Mouse (Mus musculus) lung, embryonic 15.5 days (tissue): ENCODE measurements around the gene Spen. TPM values are rescaled to one million over a fixed set of nuclear protein-coding genes. Genes with fewer than 3 reads are reported as not detected.

Experiments used
- ATAC-seq: fragments of 200-750 bp; cut with Nextera tagmentation; 2 replicates; pipeline ENCODE4 v1.8.0; 2017; ENCODE audit warnings: moderate number of reproducible peaks, borderline replicate concordance; ENCODE audit not compliant: low FRiP score, low TSS enrichment; ENCODE audit errors: extremely low read depth
- H3K27ac ChIP-seq: fragments of 300-500 bp; sonication (generic); 2 replicates; pipeline ENCODE4 v1.5.1; 2015; ENCODE audit warnings: moderate library complexity, mild to moderate bottlenecking, inconsistent platforms
- H3K27me3 ChIP-seq: fragments of 300-500 bp; sonication (generic); 2 replicates; pipeline ENCODE4 v1.6.1; 2015; ENCODE audit warnings: inconsistent platforms
- H3K36me3 ChIP-seq: fragments of 300-500 bp; sonication (generic); 2 replicates; pipeline ENCODE4 v1.6.1; 2015; ENCODE audit warnings: inconsistent platforms
- H3K4me1 ChIP-seq: fragments of 300-500 bp; sonication (generic); 2 replicates; pipeline ENCODE4 v1.6.1; 2015; ENCODE audit warnings: inconsistent platforms
- H3K4me2 ChIP-seq: fragments of 300-500 bp; sonication (generic); 2 replicates; pipeline ENCODE4 v1.6.1; 2015; ENCODE audit warnings: inconsistent platforms, mild to moderate bottlenecking, moderate library complexity
- H3K4me3 ChIP-seq: fragments of 300-500 bp; sonication (generic); 2 replicates; pipeline ENCODE4 v1.5.1; 2015; ENCODE audit warnings: mild to moderate bottlenecking, inconsistent platforms
- H3K9ac ChIP-seq: fragments of 300-500 bp; sonication (generic); 2 replicates; pipeline ENCODE4 v1.6.1; 2015; ENCODE audit warnings: inconsistent platforms
- H3K9me3 ChIP-seq: fragments of 300-500 bp; sonication (generic); 2 replicates; pipeline ENCODE4 v1.6.1; 2016; ENCODE audit warnings: inconsistent platforms
- WGBS: fragments of 180-500 bp; shearing (Covaris S2); methylation state at CpG from one replicate; pipeline ENCODE4 v1.1.7; 2015; 5-methylcytosine and 5-hydroxymethylcytosine counted together
- polyA plus RNA-seq: library from polyadenylated mRNA; unstranded; fragments of >200 nt; fragmentation: Nextera tagmentation; extraction: Ambion mirVana; gene quantifications from 2 replicates; pipeline ENCODE4 v1.2.1, GENCODE M21; 2015

The Spen gene
- polyA plus RNA-seq, 1 experiment from 2014 or later, result 10.3 TPM

- Histone ChIP-seq H3K27me3 (no peaks in the 10 kb centered on the region), H3K4me2 (no peak overlapping the region), H3K4me1 (peaks cover 17% of the 10 kb centered on the region), H3K9ac (no peak overlapping the region), H3K9me3 (no peaks in the 10 kb centered on the region), H3K4me3 (no peak overlapping the region), H3K36me3 (no peaks in the 10 kb centered on the region), H3K27ac (no peak overlapping the region)
- 62% methylated on average over 3 of the region's 3 CpGs for WGBS
- ATAC-seq, result no peak
These were observed 2.4 kb upstream of the Spen start for GRCm38 (mm10) chr4:141540844-141541243.

- 28% methylated on average over 12 of the region's 12 CpGs for WGBS
- H3K9ac ChIP-seq, result peak overlapping the region; percentile 61
- no peak for ATAC-seq
These were observed 893 bp upstream of the Spen start for GRCm38 (mm10) chr4:141539213-141539767.

DNA sequence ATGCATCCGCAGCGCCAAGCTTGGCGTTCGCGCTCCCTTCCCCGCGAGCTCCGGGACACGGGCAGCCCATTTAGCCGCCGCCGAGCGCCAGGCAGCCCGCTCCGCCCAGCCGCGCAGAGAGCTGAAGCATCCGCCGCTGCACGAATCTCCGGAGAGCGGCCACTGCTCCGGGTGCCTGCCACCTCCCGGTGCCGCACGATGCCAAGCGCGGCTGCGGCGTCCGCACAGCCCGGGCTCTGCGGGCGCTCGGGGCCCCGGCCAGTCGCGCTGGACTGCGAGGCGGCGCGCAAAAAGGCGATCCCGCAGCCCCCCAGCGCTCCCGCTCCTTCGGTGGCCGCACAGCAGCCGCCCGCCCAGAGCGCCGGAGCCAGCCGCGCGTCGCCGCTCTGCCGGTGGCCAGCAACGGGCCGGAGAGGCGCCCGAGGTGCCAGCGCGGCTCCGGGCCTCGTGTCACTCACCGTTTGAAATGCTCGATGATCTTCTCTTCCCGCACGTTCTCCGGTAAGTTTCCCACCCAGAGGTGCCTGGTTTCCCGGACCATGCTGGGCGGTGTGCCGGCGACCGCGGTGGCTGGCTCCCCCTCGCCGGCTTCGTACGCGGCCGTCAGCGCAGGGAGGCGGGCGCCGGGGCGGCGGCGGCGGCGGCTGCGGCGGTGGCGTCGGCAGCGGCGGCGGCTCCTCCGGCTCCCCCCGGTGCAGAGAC is 540 bp downstream of the Spen start:
- under 1% methylated on average over 81 of the region's 101 CpGs for WGBS
- peak overlapping the region; percentile 91 for H3K4me2 ChIP-seq
- H3K9ac ChIP-seq, result peak overlapping the region; percentile 97
- ATAC-seq, result peak; percentile 3; the same call in 1 of the 2 replicates
- no peaks in the 10 kb centered on the region for H3K27me3 ChIP-seq
- H3K27ac ChIP-seq, result peak overlapping the region; percentile 99
- H3K9me3 ChIP-seq, result no peaks in the 10 kb centered on the region
- no peaks in the 10 kb centered on the region for H3K36me3 ChIP-seq
- H3K4me3 ChIP-seq, result peak overlapping the region; percentile 94
- peaks cover 32% of the 10 kb centered on the region for H3K4me1 ChIP-seq

More at GRCm38 (mm10) chr4:141539213-141539767, 893 bp upstream of the Spen start:
- peaks cover 25% of the 10 kb centered on the region for H3K4me1 ChIP-seq
- no peaks in the 10 kb centered on the region for H3K27me3 ChIP-seq
- no peaks in the 10 kb centered on the region for H3K9me3 ChIP-seq
- peak overlapping the region; percentile 91 for H3K4me2 ChIP-seq
- H3K36me3 ChIP-seq, result no peaks in the 10 kb centered on the region
- peak overlapping the region; percentile 94 for H3K4me3 ChIP-seq
- H3K27ac ChIP-seq, result peak overlapping the region; percentile 99

GRCm38 (mm10) chr4:141537226-141537610 is 1.2 kb downstream of the Spen start:
- Histone ChIP-seq H3K4me1 (peaks cover 32% of the 10 kb centered on the region), H3K4me3 (peak overlapping the region; percentile 94), H3K9me3 (no peaks in the 10 kb centered on the region), H3K27ac (peak overlapping the region; percentile 99), H3K9ac (peak overlapping the region; percentile 97), H3K4me2 (peak overlapping the region; percentile 91), H3K36me3 (no peaks in the 10 kb centered on the region), H3K27me3 (no peaks in the 10 kb centered on the region)
- WGBS, result under 1% methylated on average over 14 of the region's 14 CpGs
- no peak for ATAC-seq

- H3K4me2 ChIP-seq, result peak overlapping the region; percentile 91
- H3K27ac ChIP-seq, result peak overlapping the region; percentile 99
- under 1% methylated on average over 61 of the region's 61 CpGs for WGBS
- peaks cover 32% of the 10 kb centered on the region for H3K4me1 ChIP-seq
- H3K4me3 ChIP-seq, result peak overlapping the region; percentile 94
- ATAC-seq, result peak; percentile 25; the same call in 1 of the 2 replicates
- H3K9me3 ChIP-seq, result no peaks in the 10 kb centered on the region
- H3K36me3 ChIP-seq, result no peaks in the 10 kb centered on the region
- H3K9ac ChIP-seq, result peak overlapping the region; percentile 97
- H3K27me3 ChIP-seq, result no peaks in the 10 kb centered on the region
These were observed 1.8 kb downstream of the Spen start for GRCm38 (mm10) chr4:141536291-141537225.

GRCm38 (mm10) chr4:141534947-141535680 is 3.3 kb downstream of the Spen start:
- H3K27me3 ChIP-seq, result no peaks in the 10 kb centered on the region
- peaks cover 32% of the 10 kb centered on the region for H3K4me1 ChIP-seq
- H3K9ac ChIP-seq, result no peak overlapping the region
- no peaks in the 10 kb centered on the region for H3K9me3 ChIP-seq
- peak overlapping the region; percentile 35; the same call in 1 of the 2 replicates for H3K27ac ChIP-seq
- no peak for ATAC-seq
- peak overlapping the region; percentile 91 for H3K4me2 ChIP-seq
- WGBS, result 30% methylated on average over 10 of the region's 11 CpGs
- H3K36me3 ChIP-seq, result no peaks in the 10 kb centered on the region
- peak overlapping the region; percentile 94; the same call in 1 of the 2 replicates for H3K4me3 ChIP-seq

GRCm38 (mm10) chr4:141530979-141531378 is 7.4 kb downstream of the Spen start:
- Histone ChIP-seq H3K4me2 (no peak overlapping the region), H3K4me1 (peaks cover 33% of the 10 kb centered on the region), H3K4me3 (no peak overlapping the region), H3K9me3 (no peaks in the 10 kb centered on the region), H3K27me3 (no peaks in the 10 kb centered on the region), H3K27ac (no peak overlapping the region), H3K9ac (no peak overlapping the region), H3K36me3 (no peaks in the 10 kb centered on the region)
- no peak for ATAC-seq
- WGBS, result 75% methylated on average over 15 of the region's 15 CpGs

- no peak overlapping the region for H3K4me2 ChIP-seq
- ATAC-seq, result no peak
- H3K9me3 ChIP-seq, result no peaks in the 10 kb centered on the region
- H3K4me1 ChIP-seq, result peaks cover 23% of the 10 kb centered on the region
- H3K27ac ChIP-seq, result no peak overlapping the region
- no peak overlapping the region for H3K4me3 ChIP-seq
- H3K27me3 ChIP-seq, result no peaks in the 10 kb centered on the region
- H3K9ac ChIP-seq, result no peak overlapping the region
- H3K36me3 ChIP-seq, result no peaks in the 10 kb centered on the region
- WGBS, result 87% methylated on average over 11 of the region's 11 CpGs
These were observed 9.5 kb downstream of the Spen start for GRCm38 (mm10) chr4:141528938-141529337.

DNA sequence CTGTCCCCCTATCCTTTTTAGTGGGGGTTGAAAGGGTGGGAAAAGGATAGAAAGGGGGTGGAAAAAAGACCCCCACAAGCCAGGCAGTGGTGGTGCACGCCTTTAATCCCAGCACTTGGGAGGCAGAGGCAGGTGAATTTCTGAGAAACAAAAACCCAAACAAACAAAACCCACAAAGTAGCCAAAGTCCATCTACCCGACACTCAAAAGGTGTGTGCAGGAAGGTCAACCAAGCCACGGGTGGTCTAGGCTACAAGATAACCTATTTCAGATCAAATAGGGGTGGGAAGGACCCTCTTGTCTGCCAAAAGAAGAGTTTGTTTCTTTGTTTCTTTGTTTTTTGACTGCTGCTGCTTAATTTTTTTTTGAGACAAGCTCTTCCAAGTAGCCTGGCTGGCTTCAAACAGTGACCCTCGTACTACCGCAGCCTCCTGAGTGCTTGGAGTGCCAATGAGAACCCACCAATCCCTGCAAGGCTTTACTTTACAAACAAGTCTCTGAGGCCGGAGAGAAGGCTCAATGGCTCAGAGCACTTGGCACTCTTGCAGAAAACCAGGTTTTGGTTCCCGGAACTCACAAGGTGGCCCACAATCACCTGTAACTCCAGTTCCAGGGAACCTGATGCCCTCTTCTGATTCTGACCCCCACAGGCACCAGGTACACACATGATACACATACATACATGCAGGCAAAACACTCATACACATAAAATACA is 11.3 kb downstream of the Spen start:
- H3K4me3 ChIP-seq, result no peak overlapping the region
- no peaks in the 10 kb centered on the region for H3K27me3 ChIP-seq
- H3K4me2 ChIP-seq, result no peak overlapping the region
- no peaks in the 10 kb centered on the region for H3K9me3 ChIP-seq
- H3K36me3 ChIP-seq, result peaks cover 4% of the 10 kb centered on the region
- peak overlapping the region; percentile 1; the same call in 1 of the 2 replicates for H3K27ac ChIP-seq
- WGBS, result 46% methylated on average over 7 of the region's 7 CpGs
- ATAC-seq, result no peak
- H3K4me1 ChIP-seq, result peaks cover 23% of the 10 kb centered on the region
- no peak overlapping the region for H3K9ac ChIP-seq

DNA sequence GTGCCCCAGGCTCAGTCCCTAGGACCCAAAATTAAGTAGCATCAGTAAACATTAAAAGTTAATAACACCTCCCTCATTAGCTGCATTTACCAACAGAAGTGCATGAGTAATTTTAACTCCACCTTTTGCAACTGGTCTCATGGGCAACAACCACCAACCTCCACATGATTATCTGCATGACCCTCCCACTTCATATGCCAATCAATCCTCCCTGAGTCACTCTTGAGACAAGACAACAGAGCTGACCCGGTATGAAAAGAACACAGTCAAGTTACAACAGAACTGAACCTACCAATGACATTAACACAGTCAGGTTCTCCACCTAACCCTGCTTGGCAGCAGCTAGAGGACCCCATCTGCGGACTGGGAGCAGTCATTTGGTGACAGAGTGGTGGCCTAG is 12.5 kb downstream of the Spen start:
- Histone ChIP-seq H3K27ac (no peak overlapping the region), H3K4me3 (no peak overlapping the region), H3K9me3 (no peaks in the 10 kb centered on the region), H3K36me3 (peaks cover 15% of the 10 kb centered on the region), H3K4me2 (no peak overlapping the region), H3K27me3 (no peaks in the 10 kb centered on the region), H3K4me1 (peaks cover 23% of the 10 kb centered on the region), H3K9ac (no peak overlapping the region)
- WGBS, result 71% methylated on average over 2 of the region's 2 CpGs
- ATAC-seq, result no peak

GRCm38 (mm10) chr4:141524658-141525057 is 13.7 kb downstream of the Spen start:
- ATAC-seq, result no peak
- H3K27ac ChIP-seq, result no peak overlapping the region
- H3K4me1 ChIP-seq, result peaks cover 23% of the 10 kb centered on the region
- no peak overlapping the region for H3K4me2 ChIP-seq
- no peak overlapping the region for H3K9ac ChIP-seq
- H3K27me3 ChIP-seq, result no peaks in the 10 kb centered on the region
- H3K4me3 ChIP-seq, result no peak overlapping the region
- H3K36me3 ChIP-seq, result peaks cover 26% of the 10 kb centered on the region
- 17% methylated on average over 6 of the region's 6 CpGs for WGBS
- no peaks in the 10 kb centered on the region for H3K9me3 ChIP-seq
